16 mouse cellular contexts compared by ENCODE assay signal in the genomic region with DNA sequence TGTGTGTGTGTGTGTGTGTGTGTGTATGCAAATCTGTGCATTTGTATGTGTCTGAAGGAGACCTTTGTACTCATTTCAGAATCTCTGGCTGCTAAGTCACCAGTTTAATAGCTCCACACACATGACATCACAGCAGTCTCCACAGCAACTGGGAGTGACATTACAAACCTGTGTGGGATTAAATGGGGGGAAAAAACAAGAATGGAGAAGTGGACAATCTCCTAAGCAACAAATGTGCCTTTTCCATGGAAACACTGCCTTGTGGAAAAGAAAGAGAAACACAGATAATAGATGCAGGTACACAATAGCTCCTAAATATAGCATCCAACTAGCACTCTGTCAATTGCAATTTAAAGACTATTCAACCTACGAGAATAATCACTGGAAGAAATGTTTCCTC.
A peak's percentile ranks its signal among the peaks of the same experiment; 100 is the strongest.
DNase-seq lines count a peak whose midpoint lies in the region; ATAC-seq and TF ChIP-seq lines count a peak whose summit lies in the region.
"Had no signal": no experiment of that assay in that cellular context is flagged by ENCODE, and none has a peak within 500 bp of the region (broad histone marks: within the 10 kb centered on the region; RNA-seq: fewer than 3 reads in every experiment).

No protein-coding gene starts in this region.

- H3K4me3 ChIP-seq in forebrain, embryonic 15.5 days: no peak overlapping the region
- no peak overlapping the region for H3K4me3 ChIP-seq in hindbrain, postnatal 0 days (ENCODE audit: low read length)
- H3K4me3 ChIP-seq: embryonic facial prominence, embryonic 15.5 days; layer of hippocampus, adult 2 months; liver, embryonic 12.5 days had no signal

- peaks cover 15% of the 10 kb centered on the region; the same call in 1 of the 2 replicates for H3K4me1 ChIP-seq in forebrain, embryonic 15.5 days
- H3K4me1 ChIP-seq in hindbrain, postnatal 0 days (ENCODE audit: insufficient read depth, low read length): no peaks in the 10 kb centered on the region
- H3K4me1 ChIP-seq: embryonic facial prominence, embryonic 15.5 days; liver, embryonic 12.5 days had no signal

- no peak overlapping the region for H3K4me2 ChIP-seq in forebrain, embryonic 15.5 days (replicated peaks)
- H3K4me2 ChIP-seq in hindbrain, postnatal 0 days (ENCODE audit: low read depth, low read length): no peak overlapping the region
- H3K4me2 ChIP-seq: embryonic facial prominence, embryonic 15.5 days; liver, embryonic 12.5 days had no signal

- H3K9ac ChIP-seq in forebrain, embryonic 15.5 days (replicated peaks): no peak overlapping the region
- no peak overlapping the region for H3K9ac ChIP-seq in hindbrain, postnatal 0 days (replicated peaks; ENCODE audit: low read length)
- H3K9ac ChIP-seq: embryonic facial prominence, embryonic 15.5 days; liver, embryonic 12.5 days had no signal

- no peaks in the 10 kb centered on the region for H3K9me3 ChIP-seq in forebrain, embryonic 15.5 days
- H3K9me3 ChIP-seq in hindbrain, postnatal 0 days (ENCODE audit: low read length): no peaks in the 10 kb centered on the region
- H3K9me3 ChIP-seq: embryonic facial prominence, embryonic 15.5 days; liver, embryonic 12.5 days had no signal

- H3K27ac ChIP-seq in forebrain, embryonic 15.5 days (replicated peaks): 0 out of 2 replicates have a peak overlapping the region, but pooled peaks have one; percentile 22
- no peak overlapping the region for H3K27ac ChIP-seq in hindbrain, postnatal 0 days
- H3K27ac ChIP-seq: embryonic facial prominence, embryonic 15.5 days; layer of hippocampus, adult 2 months; liver, embryonic 12.5 days had no signal

- ATAC-seq in forebrain, embryonic 15.5 days (replicated peaks): peak; percentile 69
- ATAC-seq in hindbrain, postnatal 0 days: peak; percentile 85
- ATAC-seq: liver, embryonic 12.5 days had no signal

- no peak for TF ChIP-seq CTCF in hindbrain, postnatal 0 days (IDR thresholded peaks at IDR 0.05; ENCODE audit: low read depth)

- no peaks in the 10 kb centered on the region for H3K36me3 ChIP-seq in forebrain, embryonic 15.5 days
- no peaks in the 10 kb centered on the region for H3K36me3 ChIP-seq in hindbrain, postnatal 0 days (ENCODE audit: insufficient read depth, low read length)
- H3K36me3 ChIP-seq: embryonic facial prominence, embryonic 15.5 days; liver, embryonic 12.5 days had no signal

- WGBS in forebrain, embryonic 15.5 days: 7% methylated on average over 1 of the region's 1 CpGs
- WGBS in hindbrain, postnatal 0 days: 28% methylated on average over 1 of the region's 1 CpGs

- DNase-seq in embryo, embryonic 10 days (ENCODE audit: low spot score): peak; percentile 77
- peak; percentile 48 for DNase-seq in hindbrain, postnatal 0 days (ENCODE audit: low spot score)
- DNase-seq in neural tube, embryonic 10.5 days (ENCODE audit: extremely low spot score, low spot score): peak; percentile 24
- DNase-seq in kidney, adult 8-10 months: no peak
- no peak for DNase-seq in ovary, postnatal 10 days (ENCODE audit: low spot score)
- DNase-seq in layer of hippocampus, adult 9-10 months (ENCODE audit: low spot score): no peak
- no peak for DNase-seq in Muller cell, postnatal 12 days (ENCODE audit: inconsistent ontology term)
- DNase-seq: adrenal gland, postnatal 14 days; B cell, adult 2 months; cerebellum, postnatal 25 days; gastrocnemius, postnatal 25 days; left cerebral cortex, postnatal 4 days had no signal

- H3K27me3 ChIP-seq in forebrain, embryonic 15.5 days: no peaks in the 10 kb centered on the region
- H3K27me3 ChIP-seq in hindbrain, postnatal 0 days (ENCODE audit: insufficient read depth, low read length): no peaks in the 10 kb centered on the region
- H3K27me3 ChIP-seq: embryonic facial prominence, embryonic 15.5 days; liver, embryonic 12.5 days had no signal

Comparison
In these comparisons a context has a peak if more than half of its experiments do, and no peak if none do; other contexts are left out.
1. DNase-seq: peak in embryo, embryonic 10 days (single experiment), hindbrain, postnatal 0 days (single experiment) and neural tube, embryonic 10.5 days (single experiment); none in kidney, adult 8-10 months (0 of 2), ovary, postnatal 10 days (single experiment), layer of hippocampus, adult 9-10 months (single experiment) and Muller cell, postnatal 12 days (single experiment).